Mouse (Mus musculus) intestine, embryonic 15.5 days (tissue): Measurements from ENCODE around the gene Trim2. TPM values are rescaled to one million over a fixed set of nuclear protein-coding genes. Genes with fewer than 3 reads are reported as not detected.

Source experiments
- ATAC-seq: fragments of 200-750 bp; cut with Nextera tagmentation; 2 replicates; pipeline ENCODE4 v1.8.0; 2017; ENCODE audit warnings: moderate TSS enrichment, moderate library complexity
- H3K27ac ChIP-seq: fragments of 300-500 bp; sonication (generic); 2 replicates; pipeline ENCODE4 v1.5.1; 2015; ENCODE audit warnings: mild to moderate bottlenecking, inconsistent platforms
- H3K27me3 ChIP-seq: fragments of 300-500 bp; sonication (generic); replicated peaks from 2 replicates; pipeline ENCODE4 v1.6.1; 2015; ENCODE audit warnings: inconsistent platforms
- H3K36me3 ChIP-seq: fragments of 300-500 bp; sonication (generic); 2 replicates; pipeline ENCODE4 v1.6.1; 2015; ENCODE audit warnings: inconsistent platforms
- H3K4me1 ChIP-seq: fragments of 300-500 bp; sonication (generic); replicated peaks from 2 replicates; pipeline ENCODE4 v1.6.1; 2015; ENCODE audit warnings: inconsistent platforms
- H3K4me2 ChIP-seq: fragments of 300-500 bp; sonication (generic); replicated peaks from 2 replicates; pipeline ENCODE4 v1.6.1; 2015; ENCODE audit warnings: mild to moderate bottlenecking, inconsistent platforms
- H3K4me3 ChIP-seq: fragments of 300-500 bp; sonication (generic); replicated peaks from 2 replicates; pipeline ENCODE4 v1.5.1; 2015; ENCODE audit warnings: inconsistent platforms
- H3K9ac ChIP-seq: fragments of 300-500 bp; sonication (generic); 2 replicates; pipeline ENCODE4 v1.6.1; 2015; ENCODE audit warnings: inconsistent platforms
- H3K9me3 ChIP-seq: fragments of 300-500 bp; sonication (generic); 2 replicates; pipeline ENCODE4 v1.6.1; 2016; ENCODE audit warnings: inconsistent platforms
- WGBS: fragments of 180-500 bp; shearing (Covaris S2); methylation state at CpG from one replicate; pipeline ENCODE4 v1.1.7; 2015; 5-methylcytosine and 5-hydroxymethylcytosine counted together
- polyA plus RNA-seq: library from polyadenylated mRNA; unstranded; fragments of >200 nt; fragmentation: Nextera tagmentation; extraction: Ambion mirVana; gene quantifications from 2 replicates; pipeline ENCODE4 v1.2.1, GENCODE M21; 2015

Gene Trim2
- polyA plus RNA-seq, 1 experiment from 2014 or later = 57.2 TPM

DNA sequence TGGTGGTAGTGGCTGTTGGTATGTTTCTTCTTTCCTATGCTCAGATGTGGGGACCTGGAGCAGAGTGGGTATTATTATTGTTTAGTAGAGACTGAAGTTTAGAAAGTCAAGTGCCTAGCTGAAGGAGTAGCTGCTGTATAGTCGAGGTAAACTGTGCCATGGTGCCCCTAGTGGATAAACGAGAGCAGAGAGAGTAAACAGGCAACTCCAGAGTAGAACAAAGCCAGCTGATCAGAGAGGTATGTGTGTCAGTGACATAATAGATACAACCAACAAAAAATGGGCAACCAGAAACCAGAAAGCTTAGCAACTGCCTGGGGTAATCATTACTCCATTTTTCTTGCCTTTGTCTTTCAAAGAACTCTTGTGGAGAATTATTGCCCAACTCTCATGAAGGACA is 81.7 kb downstream of the Trim2 start:
- no peak overlapping the region for H3K9ac ChIP-seq
- ATAC-seq = no peak
- H3K4me1 ChIP-seq = peaks cover 14% of the 10 kb centered on the region; the same call in 1 of the 2 replicates
- no peaks in the 10 kb centered on the region for H3K9me3 ChIP-seq
- H3K27ac ChIP-seq = no peak overlapping the region
- WGBS = 5% methylated on average over 2 of the region's 2 CpGs
- no peaks in the 10 kb centered on the region for H3K36me3 ChIP-seq
- H3K4me3 ChIP-seq = no peak overlapping the region
- no peaks in the 10 kb centered on the region for H3K27me3 ChIP-seq
- H3K4me2 ChIP-seq = no peak overlapping the region

DNA sequence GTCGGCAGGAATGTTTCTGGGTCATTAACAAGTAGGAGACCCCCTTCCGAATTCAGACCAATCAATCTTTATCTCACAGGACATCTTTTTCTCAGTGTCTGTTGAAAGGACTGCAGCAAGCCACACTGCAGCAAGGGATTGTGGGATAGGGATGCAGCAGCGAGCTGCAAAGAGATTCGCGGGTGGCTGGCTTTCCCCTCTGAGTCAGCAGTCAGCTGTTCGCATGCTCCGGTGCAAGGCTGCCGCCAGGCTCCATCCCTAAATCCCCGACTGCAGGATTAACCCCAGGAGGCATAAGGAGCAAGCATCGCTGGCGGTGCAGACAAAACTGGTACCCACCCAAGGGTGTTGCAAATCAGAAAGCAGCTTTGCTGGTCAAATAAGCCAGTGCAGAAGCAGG is 85.9 kb downstream of the Trim2 start:
- Histone ChIP-seq H3K9ac (peak overlapping the region; percentile 33), H3K27me3 (no peaks in the 10 kb centered on the region), H3K4me3 (peak overlapping the region; percentile 42), H3K4me2 (peak overlapping the region; percentile 77), H3K27ac (no peak overlapping the region), H3K9me3 (no peaks in the 10 kb centered on the region), H3K4me1 (peaks cover 15% of the 10 kb centered on the region), H3K36me3 (no peaks in the 10 kb centered on the region)
- ATAC-seq = peak; percentile 52; the same call in 1 of the 2 replicates
- 9% methylated on average over 11 of the region's 11 CpGs for WGBS

DNA sequence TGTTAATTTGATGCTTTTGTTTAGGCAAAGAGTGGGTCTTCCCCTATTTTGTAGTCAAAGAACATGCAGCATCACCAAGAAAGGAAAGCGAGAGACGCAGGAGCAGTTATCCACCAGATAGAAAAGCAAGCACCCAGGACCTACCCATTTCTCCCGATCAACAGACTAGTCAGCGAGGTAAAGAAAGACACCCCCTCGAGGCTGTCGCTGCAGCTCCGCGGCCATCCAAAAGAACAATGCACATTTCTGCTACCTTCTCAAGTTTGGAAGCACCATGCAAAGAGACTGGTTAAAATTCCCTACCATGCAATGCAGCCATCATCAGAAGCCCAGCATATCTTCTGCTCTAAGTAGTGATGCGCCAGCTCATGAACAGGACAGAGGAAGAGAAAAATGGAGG is 86.4 kb downstream of the Trim2 start:
- H3K4me3 ChIP-seq = peak overlapping the region; percentile 42
- H3K27ac ChIP-seq = no peak overlapping the region
- no peaks in the 10 kb centered on the region for H3K27me3 ChIP-seq
- no peak for ATAC-seq
- H3K4me2 ChIP-seq = peak overlapping the region; percentile 77
- peaks cover 15% of the 10 kb centered on the region for H3K4me1 ChIP-seq
- WGBS = 15% methylated on average over 9 of the region's 9 CpGs
- no peaks in the 10 kb centered on the region for H3K36me3 ChIP-seq
- H3K9ac ChIP-seq = peak overlapping the region; percentile 33
- no peaks in the 10 kb centered on the region for H3K9me3 ChIP-seq

DNA sequence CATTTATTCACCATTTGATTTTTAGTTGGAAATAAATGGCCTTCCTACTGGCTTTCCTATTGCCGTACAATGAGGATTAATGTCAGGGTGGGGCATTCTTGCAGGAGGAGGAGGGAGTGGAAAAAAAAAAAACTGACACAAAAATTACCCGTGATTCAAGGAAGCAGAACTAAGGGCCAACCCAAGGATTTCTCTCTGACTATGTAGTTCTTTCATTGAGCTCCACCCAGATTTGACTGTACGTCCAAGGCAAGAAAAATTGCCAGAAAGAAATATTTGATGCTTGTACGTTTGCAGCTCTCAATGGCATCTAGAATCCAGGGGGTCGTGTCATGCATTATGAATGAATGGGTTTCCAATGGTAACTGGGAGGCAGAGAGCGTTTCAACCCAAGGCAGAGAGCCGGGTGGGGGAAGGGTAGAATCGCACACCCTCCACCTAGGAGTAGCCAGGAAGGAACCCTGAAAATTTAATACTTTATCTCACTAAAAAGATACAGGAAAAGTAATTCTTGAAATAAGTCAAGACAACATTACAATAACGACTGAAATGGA is 86.9 kb downstream of the Trim2 start:
- Histone ChIP-seq H3K36me3 (no peaks in the 10 kb centered on the region), H3K4me3 (peak overlapping the region; percentile 42; the same call in 1 of the 2 replicates), H3K4me2 (peak overlapping the region; percentile 77), H3K27ac (no peak overlapping the region), H3K27me3 (no peaks in the 10 kb centered on the region), H3K4me1 (peaks cover 15% of the 10 kb centered on the region), H3K9me3 (no peaks in the 10 kb centered on the region), H3K9ac (no peak overlapping the region)
- 12% methylated on average over 9 of the region's 9 CpGs for WGBS
- no peak for ATAC-seq

DNA sequence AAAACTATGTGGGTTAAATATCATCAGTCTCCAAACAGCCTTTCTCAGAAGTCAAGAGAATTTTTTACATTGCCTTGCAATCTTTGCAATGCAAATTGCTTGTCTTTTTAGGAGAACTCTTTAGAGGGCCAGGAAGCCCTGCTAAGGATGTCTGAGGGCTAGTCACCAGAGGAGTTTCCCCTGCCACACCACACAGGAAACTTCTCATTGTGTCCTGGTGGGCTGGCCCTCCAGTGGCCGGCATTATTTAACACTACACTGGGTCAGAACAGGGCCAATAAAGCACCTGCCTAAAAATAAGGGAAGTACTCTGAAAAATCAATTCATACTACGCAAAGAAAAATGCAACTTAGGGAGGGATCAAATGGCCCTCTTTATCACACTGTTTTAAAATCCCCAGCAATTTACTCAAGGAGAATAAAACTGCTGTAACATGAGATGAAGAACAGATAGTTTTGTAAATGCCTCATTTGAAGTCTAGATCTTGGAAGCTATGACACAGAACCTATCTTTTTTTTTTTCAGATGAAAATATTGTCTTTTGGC is 87.4 kb downstream of the Trim2 start:
- H3K4me2 ChIP-seq = no peak overlapping the region
- ATAC-seq = no peak
- H3K27ac ChIP-seq = no peak overlapping the region
- no peaks in the 10 kb centered on the region for H3K9me3 ChIP-seq
- H3K4me1 ChIP-seq = peaks cover 19% of the 10 kb centered on the region
- H3K36me3 ChIP-seq = no peaks in the 10 kb centered on the region
- H3K9ac ChIP-seq = no peak overlapping the region
- no peak overlapping the region for H3K4me3 ChIP-seq
- 32% methylated on average over 2 of the region's 2 CpGs for WGBS
- H3K27me3 ChIP-seq = no peaks in the 10 kb centered on the region

DNA sequence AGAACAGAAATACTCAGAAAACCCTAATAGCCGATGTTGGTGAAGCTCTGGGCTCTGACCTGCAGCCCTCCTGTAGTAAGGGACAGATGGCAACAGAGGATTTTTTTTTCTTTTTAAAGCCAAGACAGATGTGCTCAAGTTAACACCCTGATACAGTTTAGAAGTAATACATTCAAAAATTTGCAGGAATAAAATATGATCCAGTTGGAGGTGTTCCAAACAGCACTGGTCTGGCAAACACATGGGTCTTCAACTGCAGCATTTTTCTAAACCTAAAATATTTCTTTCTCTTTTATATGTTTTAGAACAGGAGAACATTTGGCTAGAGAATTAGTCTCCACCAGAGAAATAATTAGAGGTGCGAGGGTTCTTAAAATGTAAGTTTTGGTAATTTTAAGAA is 88.2 kb downstream of the Trim2 start:
- Histone ChIP-seq H3K36me3 (no peaks in the 10 kb centered on the region), H3K4me3 (no peak overlapping the region), H3K9me3 (no peaks in the 10 kb centered on the region), H3K27ac (no peak overlapping the region), H3K4me1 (peaks cover 20% of the 10 kb centered on the region), H3K9ac (no peak overlapping the region), H3K4me2 (no peak overlapping the region), H3K27me3 (no peaks in the 10 kb centered on the region)
- no peak for ATAC-seq
- 74% methylated on average over 2 of the region's 2 CpGs for WGBS

DNA sequence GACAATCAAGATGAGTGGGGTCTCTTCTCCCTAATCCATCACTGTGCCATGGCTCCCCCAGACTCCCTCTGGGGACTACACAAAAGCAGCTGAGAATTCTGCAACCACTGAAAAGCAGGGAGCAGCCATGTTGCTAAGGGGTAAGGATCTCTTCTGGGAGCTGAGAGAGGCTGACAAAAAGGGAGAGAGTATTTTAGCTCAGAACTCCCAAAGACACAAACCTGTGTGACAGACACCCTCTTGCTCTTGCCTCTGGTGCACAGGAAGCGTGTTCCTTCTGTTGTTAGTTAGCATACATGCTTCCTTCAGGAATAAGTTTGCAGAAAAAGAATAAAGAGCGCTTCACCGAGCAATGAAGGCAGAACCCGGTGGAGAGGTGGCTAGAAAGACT is 88.7 kb downstream of the Trim2 start:
- WGBS = 64% methylated on average over 4 of the region's 4 CpGs
- no peak overlapping the region for H3K4me2 ChIP-seq
- no peaks in the 10 kb centered on the region for H3K9me3 ChIP-seq
- H3K27me3 ChIP-seq = no peaks in the 10 kb centered on the region
- H3K4me1 ChIP-seq = peaks cover 20% of the 10 kb centered on the region
- no peak for ATAC-seq
- H3K4me3 ChIP-seq = no peak overlapping the region
- no peak overlapping the region for H3K27ac ChIP-seq
- no peak overlapping the region for H3K9ac ChIP-seq
- H3K36me3 ChIP-seq = no peaks in the 10 kb centered on the region

DNA sequence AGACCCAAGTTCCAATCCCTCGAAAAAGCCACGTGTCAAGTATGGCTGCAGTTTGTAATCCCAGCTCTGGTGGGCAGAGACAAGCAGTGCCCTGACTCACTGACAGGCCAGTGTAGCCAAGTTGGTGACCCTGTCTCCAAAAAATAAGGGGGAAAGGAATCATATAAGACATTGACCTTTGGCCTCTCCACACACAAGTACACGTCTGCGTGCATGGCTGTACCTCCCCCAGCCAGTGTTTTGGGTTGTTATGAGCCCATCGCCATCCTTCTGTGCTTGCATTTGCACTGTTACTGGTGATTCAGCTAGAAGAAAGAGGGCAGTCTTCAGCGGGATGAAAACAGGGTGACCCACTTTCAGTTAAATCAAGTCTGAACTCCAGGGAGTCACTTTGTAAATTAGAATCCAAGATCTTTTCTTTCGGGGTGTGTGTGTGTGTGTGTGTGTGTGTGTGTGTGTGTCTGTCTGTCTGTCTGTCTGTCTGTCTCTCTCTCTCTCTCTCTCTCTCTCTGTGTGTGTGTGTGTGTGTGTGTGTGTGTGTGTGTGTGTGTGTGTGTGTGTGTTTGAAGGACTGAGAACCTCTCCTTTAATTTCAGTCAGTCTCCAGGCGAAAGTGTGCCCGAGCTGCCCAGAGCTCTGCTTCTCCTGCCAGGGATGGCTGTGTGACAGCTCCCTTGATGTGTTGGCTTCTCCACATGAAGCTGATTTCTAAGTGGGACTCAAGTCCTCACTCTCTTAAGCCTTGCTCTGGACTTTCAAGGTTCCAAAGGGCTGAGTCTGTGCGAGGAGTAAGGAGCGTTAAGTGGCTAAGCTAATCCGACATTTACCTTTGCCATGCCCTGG is 89.3 kb downstream of the Trim2 start:
- peaks cover 20% of the 10 kb centered on the region for H3K4me1 ChIP-seq
- ATAC-seq = no peak
- H3K4me2 ChIP-seq = no peak overlapping the region
- no peaks in the 10 kb centered on the region for H3K9me3 ChIP-seq
- no peaks in the 10 kb centered on the region for H3K36me3 ChIP-seq
- no peak overlapping the region for H3K4me3 ChIP-seq
- WGBS = 73% methylated on average over 12 of the region's 12 CpGs
- no peaks in the 10 kb centered on the region for H3K27me3 ChIP-seq
- H3K9ac ChIP-seq = no peak overlapping the region
- H3K27ac ChIP-seq = no peak overlapping the region

DNA sequence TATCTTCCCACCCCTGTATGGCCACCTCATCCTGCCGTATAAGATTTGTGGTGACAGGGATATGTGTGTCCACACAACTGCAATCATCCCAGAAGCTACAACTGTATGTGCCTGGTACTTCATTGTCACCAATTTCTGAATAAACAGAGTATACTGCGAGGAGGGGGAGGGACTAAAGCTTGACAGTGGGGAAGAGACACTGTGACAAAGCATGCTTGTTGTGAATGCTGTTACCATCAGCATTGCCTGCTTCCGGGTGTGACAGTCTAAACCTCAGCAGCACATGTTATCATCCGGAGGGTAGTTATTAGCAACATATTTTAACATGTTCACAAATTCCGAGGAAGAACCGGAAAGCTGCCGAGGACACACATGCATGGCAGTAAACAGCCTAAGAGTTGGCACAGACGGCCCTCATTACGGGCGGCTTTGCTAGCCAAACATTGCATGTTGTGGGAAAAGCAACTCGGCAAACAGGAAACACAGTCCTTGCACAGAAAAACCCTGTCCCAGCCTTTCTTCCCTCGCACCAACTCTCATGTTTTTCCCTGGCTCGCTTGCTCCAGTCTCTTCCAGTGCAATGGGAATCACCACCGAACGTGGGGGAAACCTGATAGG is 90.8 kb downstream of the Trim2 start:
- H3K36me3 ChIP-seq = no peaks in the 10 kb centered on the region
- 80% methylated on average over 15 of the region's 15 CpGs for WGBS
- H3K4me1 ChIP-seq = peaks cover 20% of the 10 kb centered on the region
- H3K9ac ChIP-seq = no peak overlapping the region
- no peaks in the 10 kb centered on the region for H3K9me3 ChIP-seq
- no peaks in the 10 kb centered on the region for H3K27me3 ChIP-seq
- no peak overlapping the region for H3K4me3 ChIP-seq
- H3K27ac ChIP-seq = no peak overlapping the region
- ATAC-seq = no peak
- H3K4me2 ChIP-seq = no peak overlapping the region

DNA sequence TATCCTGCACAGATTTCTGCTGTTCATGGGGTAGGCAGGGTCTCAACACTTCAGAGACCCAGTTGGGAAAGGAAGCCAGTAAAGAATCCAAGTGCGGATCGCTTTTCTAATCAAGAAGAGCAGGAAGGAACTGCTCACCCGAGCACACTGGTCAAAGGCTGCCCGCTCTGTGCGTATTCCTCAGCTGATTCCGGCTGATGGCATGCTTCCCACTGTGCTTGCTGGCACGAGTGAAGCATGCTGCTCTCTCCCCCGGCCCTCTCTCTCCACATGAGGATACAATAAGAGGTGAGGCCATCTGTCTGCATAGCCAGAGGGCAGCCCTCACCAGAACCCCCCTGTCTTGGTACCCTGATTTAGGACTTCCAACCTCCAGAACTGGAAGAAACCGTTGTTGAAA is 91.4 kb downstream of the Trim2 start:
- Histone ChIP-seq H3K4me2 (no peak overlapping the region), H3K9ac (no peak overlapping the region), H3K27me3 (no peaks in the 10 kb centered on the region), H3K4me1 (peaks cover 19% of the 10 kb centered on the region), H3K4me3 (no peak overlapping the region), H3K9me3 (no peaks in the 10 kb centered on the region), H3K27ac (no peak overlapping the region), H3K36me3 (no peaks in the 10 kb centered on the region)
- ATAC-seq = no peak
- WGBS = 74% methylated on average over 9 of the region's 9 CpGs

DNA sequence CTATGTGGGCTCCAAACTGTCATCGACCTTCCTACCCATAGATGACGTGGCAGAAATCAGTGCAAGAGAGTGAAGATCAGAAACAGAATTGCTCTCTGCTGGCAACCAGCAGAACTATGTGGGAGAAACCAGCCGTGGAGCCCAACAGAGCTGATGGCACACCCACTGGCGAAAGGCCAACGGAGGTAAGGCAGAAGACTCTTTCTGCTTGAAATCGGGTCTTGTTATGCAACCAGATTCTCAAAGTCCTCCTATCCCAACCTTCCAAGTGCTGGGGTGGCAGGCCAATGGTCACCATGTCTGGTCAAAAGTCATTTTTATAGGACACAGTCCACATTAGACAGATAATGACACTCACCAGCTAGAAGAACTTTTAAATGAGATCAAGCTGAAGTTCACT is 92.2 kb downstream of the Trim2 start:
- no peak overlapping the region for H3K4me2 ChIP-seq
- ATAC-seq = peak; percentile 29; the same call in 1 of the 2 replicates
- no peak overlapping the region for H3K9ac ChIP-seq
- 77% methylated on average over 6 of the region's 6 CpGs for WGBS
- no peak overlapping the region for H3K27ac ChIP-seq
- H3K9me3 ChIP-seq = no peaks in the 10 kb centered on the region
- no peak overlapping the region for H3K4me3 ChIP-seq
- peaks cover 16% of the 10 kb centered on the region for H3K4me1 ChIP-seq
- no peaks in the 10 kb centered on the region for H3K36me3 ChIP-seq
- H3K27me3 ChIP-seq = no peaks in the 10 kb centered on the region

DNA sequence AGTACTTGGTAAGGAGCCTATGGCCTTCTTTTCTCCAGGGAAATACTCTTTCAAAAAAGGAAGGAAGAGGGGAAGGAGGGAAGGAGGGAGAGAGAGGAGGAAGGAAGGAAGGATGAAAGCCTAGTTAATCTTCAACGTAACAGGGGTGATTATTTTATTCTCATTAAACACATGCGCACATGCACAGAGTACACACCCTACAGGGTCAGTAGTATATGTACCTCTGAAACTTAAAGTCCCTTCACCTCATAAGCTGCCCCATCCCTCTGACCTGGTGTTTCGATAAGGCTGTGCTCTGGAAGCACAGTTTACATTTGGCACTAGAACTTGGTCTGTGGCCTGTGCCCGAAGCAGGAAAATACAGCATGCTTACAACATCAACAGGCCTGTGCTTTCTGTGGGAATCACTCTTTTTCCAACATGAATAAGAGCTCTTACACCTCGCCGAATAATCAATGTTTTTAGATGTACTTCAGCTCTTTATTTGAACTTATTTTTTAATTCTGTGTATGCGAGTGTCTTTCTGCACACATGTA is 95.3 kb downstream of the Trim2 start:
- H3K36me3 ChIP-seq = no peaks in the 10 kb centered on the region
- 63% methylated on average over 7 of the region's 7 CpGs for WGBS
- H3K4me2 ChIP-seq = no peak overlapping the region
- H3K27ac ChIP-seq = no peak overlapping the region
- H3K9ac ChIP-seq = no peak overlapping the region
- peak; percentile 69 for ATAC-seq
- H3K4me3 ChIP-seq = no peak overlapping the region
- H3K4me1 ChIP-seq = peaks cover 11% of the 10 kb centered on the region; the same call in 1 of the 2 replicates
- H3K9me3 ChIP-seq = no peaks in the 10 kb centered on the region
- no peaks in the 10 kb centered on the region for H3K27me3 ChIP-seq
